Mouse (Mus musculus) small intestine, adult 2 months (tissue): ENCODE measurements around the gene Akap6. TPM values are rescaled to one million over a fixed set of nuclear protein-coding genes. Genes with fewer than 3 reads are reported as not detected.

Source experiments
- H3K27ac ChIP-seq: fragments of 200-500 bp; 2 replicates; pipeline ENCODE4 v1.5.1; 2012; ENCODE audit warnings: low read depth, low read length, control low read depth, inconsistent platforms; ENCODE audit not compliant: insufficient read depth
- H3K27me3 ChIP-seq: fragments of 200-500 bp; 2 replicates; pipeline ENCODE4 v1.6.1; 2012; ENCODE audit warnings: mild to moderate bottlenecking, moderate library complexity, low read length, inconsistent platforms; ENCODE audit not compliant: control insufficient read depth, insufficient read depth
- H3K36me3 ChIP-seq: fragments of 200-500 bp; 2 replicates; pipeline ENCODE4 v1.6.1; 2012; ENCODE audit warnings: mild to moderate bottlenecking, low read length, control low read depth, inconsistent platforms; ENCODE audit not compliant: control insufficient read depth, insufficient read depth
- H3K4me1 ChIP-seq: fragments of 200-500 bp; 2 replicates; pipeline ENCODE4 v1.6.1; 2012; ENCODE audit warnings: low read length, inconsistent platforms, mixed read lengths; ENCODE audit not compliant: control insufficient read depth, insufficient read depth, insufficient read length
- H3K4me3 ChIP-seq: fragments of 200-500 bp; 2 replicates; pipeline ENCODE4 v1.5.1; 2012; ENCODE audit warnings: low read depth, mild to moderate bottlenecking, control low read depth, inconsistent platforms, low read length, moderate library complexity
- CTCF ChIP-seq: fragments of 200-500 bp; IDR thresholded peaks from 2 replicates; pipeline ENCODE4 v1.5.1; 2012; ENCODE audit warnings: low read depth, mild to moderate bottlenecking, control low read depth, inconsistent platforms, low read length, moderate library complexity, mixed read lengths; ENCODE audit not compliant: insufficient replicate concordance, insufficient read length; ENCODE audit errors: extremely low read depth
- POLR2A ChIP-seq: fragments of 200-500 bp; IDR thresholded peaks from 2 replicates; pipeline ENCODE4 v1.6.1; 2012; ENCODE audit warnings: low read depth, mild to moderate bottlenecking, control low read depth, inconsistent platforms, low read length, moderate library complexity
- WGBS: fragments of 180-500 bp; shearing (Covaris S2); methylation state at CpG from one replicate; pipeline ENCODE4 v1.1.7; 2018; 5-methylcytosine and 5-hydroxymethylcytosine counted together
- polyA plus RNA-seq: library from polyadenylated mRNA; depleted of rRNA; stranded (reverse); fragments of >200 nt; gene quantifications from 2 replicates; pipeline ENCODE4 v1.2.3, GENCODE M21; 2012

Akap6 gene
- polyA plus RNA-seq, 1 experiment, result 0.23 TPM

GRCm38 (mm10) chr12:52910819-52911218, 211.6 kb downstream of the Akap6 start:
- no peak for TF ChIP-seq POLR2A
- TF ChIP-seq CTCF, result peak; percentile 93
- Histone ChIP-seq H3K4me1 (no peaks in the 10 kb centered on the region), H3K4me3 (no peak overlapping the region), H3K36me3 (no peaks in the 10 kb centered on the region), H3K27me3 (no peaks in the 10 kb centered on the region), H3K27ac (no peak overlapping the region)
- 14% methylated on average over 8 of the region's 8 CpGs for WGBS

DNA sequence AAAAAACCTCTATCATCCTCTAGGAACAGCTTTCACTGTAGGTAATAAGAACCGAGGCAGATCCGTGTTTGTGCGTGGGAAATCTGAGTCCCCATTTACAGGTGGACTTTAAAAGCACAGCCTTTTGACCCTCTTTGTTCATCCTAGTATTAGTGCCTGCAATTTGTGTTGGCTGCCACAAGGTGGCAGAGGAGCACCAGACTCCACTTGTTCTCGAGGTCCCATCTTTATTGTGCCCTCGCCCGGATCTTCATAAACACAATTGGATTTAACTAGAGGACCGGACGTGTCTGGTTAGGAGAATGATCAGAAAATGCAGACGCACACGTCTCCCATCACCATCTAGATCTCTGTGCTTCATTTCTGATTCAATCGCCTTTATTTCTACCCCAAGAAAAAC, 219.8 kb downstream of the Akap6 start:
- TF ChIP-seq POLR2A, result no peak
- TF ChIP-seq CTCF, result peak; percentile 53; the same call in 1 of the 2 replicates
- Histone ChIP-seq H3K27ac (no peak overlapping the region), H3K27me3 (no peaks in the 10 kb centered on the region), H3K4me1 (no peaks in the 10 kb centered on the region), H3K36me3 (no peaks in the 10 kb centered on the region), H3K4me3 (no peak overlapping the region)
- WGBS, result 46% methylated on average over 11 of the region's 11 CpGs

DNA sequence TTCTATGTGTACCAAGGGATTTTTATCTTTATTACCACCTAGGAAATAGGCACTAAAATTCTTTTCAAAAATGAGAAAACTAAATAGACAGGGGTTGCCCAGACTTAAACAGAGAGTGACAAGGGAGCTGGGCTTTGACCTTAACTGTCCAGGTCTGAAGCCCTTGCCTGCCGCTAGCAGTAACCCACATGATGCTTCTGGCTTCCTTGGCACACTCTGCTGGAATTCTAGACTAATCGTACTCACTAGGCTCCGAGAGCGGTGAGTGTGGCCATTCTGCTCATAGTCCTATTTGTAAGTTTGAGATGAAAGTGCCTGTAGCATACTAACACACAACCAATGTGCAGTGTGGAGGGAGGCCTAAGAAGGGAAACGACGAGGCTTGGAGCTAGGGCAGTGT, 223.3 kb downstream of the Akap6 start:
- Histone ChIP-seq H3K4me1 (no peaks in the 10 kb centered on the region), H3K27me3 (no peaks in the 10 kb centered on the region), H3K4me3 (no peak overlapping the region), H3K36me3 (no peaks in the 10 kb centered on the region), H3K27ac (no peak overlapping the region)
- 85% methylated on average over 6 of the region's 6 CpGs for WGBS
- TF ChIP-seq POLR2A (no peak), CTCF (no peak)

- no peaks in the 10 kb centered on the region for H3K36me3 ChIP-seq
- 67% methylated on average over 4 of the region's 4 CpGs for WGBS
- no peak for TF ChIP-seq CTCF
- TF ChIP-seq POLR2A, result no peak
- no peak overlapping the region for H3K27ac ChIP-seq
- H3K4me1 ChIP-seq, result no peaks in the 10 kb centered on the region
- no peaks in the 10 kb centered on the region for H3K27me3 ChIP-seq
- H3K4me3 ChIP-seq, result no peak overlapping the region
Measured at GRCm38 (mm10) chr12:52925448-52925847, 226.3 kb downstream of the Akap6 start.

DNA sequence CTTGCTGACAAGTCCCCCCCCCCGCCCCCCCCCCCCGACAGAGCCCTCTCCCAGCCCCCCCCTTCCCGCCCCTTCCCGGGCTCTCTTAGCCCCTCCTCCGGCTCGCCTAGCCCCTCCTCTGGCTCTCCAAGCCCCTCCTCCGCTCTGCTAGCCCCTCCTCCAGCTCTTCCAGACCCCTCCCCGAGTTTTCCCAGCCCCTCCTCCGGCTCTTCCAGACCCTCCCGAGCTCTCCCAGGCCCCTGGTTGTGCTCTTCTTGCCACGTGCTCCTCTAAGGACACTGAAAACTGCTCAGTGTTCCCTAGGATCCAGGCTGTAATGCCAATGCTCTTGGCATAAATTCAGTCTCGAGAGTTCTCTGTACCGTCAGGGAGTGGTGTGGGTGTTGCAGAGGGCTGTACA, 234.6 kb downstream of the Akap6 start:
- TF ChIP-seq CTCF (no peak), POLR2A (no peak)
- 61% methylated on average over 8 of the region's 13 CpGs for WGBS
- H3K27me3 ChIP-seq, result no peaks in the 10 kb centered on the region
- H3K4me3 ChIP-seq, result no peak overlapping the region
- no peaks in the 10 kb centered on the region for H3K4me1 ChIP-seq
- no peaks in the 10 kb centered on the region for H3K36me3 ChIP-seq
- no peak overlapping the region for H3K27ac ChIP-seq

- 90% methylated on average over 3 of the region's 3 CpGs for WGBS
- no peaks in the 10 kb centered on the region for H3K36me3 ChIP-seq
- TF ChIP-seq CTCF (no peak), POLR2A (no peak)
- no peak overlapping the region for H3K27ac ChIP-seq
- H3K4me1 ChIP-seq, result no peaks in the 10 kb centered on the region
- H3K4me3 ChIP-seq, result no peak overlapping the region
- no peaks in the 10 kb centered on the region for H3K27me3 ChIP-seq
Measured at GRCm38 (mm10) chr12:52934989-52935388, 235.8 kb downstream of the Akap6 start.

DNA sequence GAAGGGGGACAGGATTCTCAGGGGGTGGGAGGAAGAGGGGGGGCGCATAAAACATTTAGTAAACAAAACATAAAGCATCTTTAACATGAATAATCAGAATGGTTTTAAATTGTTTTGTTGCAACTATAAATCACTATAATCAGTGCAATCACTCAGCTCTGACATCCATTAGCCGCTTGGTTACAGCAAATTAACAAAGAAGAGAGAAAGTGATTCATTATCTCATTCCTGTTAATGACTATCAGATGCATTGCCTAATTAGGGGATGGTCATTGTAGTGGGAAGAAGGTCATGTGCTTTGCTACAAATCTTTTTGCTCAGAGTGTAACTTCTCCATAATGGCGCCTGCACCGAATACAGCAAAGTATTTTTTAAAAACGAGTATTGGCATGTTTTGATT, 239.6 kb downstream of the Akap6 start:
- Histone ChIP-seq H3K27me3 (no peaks in the 10 kb centered on the region), H3K27ac (no peak overlapping the region), H3K36me3 (no peaks in the 10 kb centered on the region), H3K4me1 (no peaks in the 10 kb centered on the region), H3K4me3 (no peak overlapping the region)
- WGBS, result 77% methylated on average over 5 of the region's 5 CpGs
- no peak for TF ChIP-seq CTCF
- TF ChIP-seq POLR2A, result no peak
